Mouse (Mus musculus): ENCODE data around the gene Trp63. TPM values are rescaled to one million over a fixed set of nuclear protein-coding genes. Genes with fewer than 3 reads are reported as not detected.
"Not testable (repeated sequence)": the region's sequence is repeated elsewhere in the genome, so short reads cannot be mapped to it uniquely, and the experiment has no call there.

The Trp63 gene
- total RNA-seq (2021) (under 1 TPM; 0.14 to 0.21 TPM), polyA plus RNA-seq (2012; rRNA removed) (0.07 and 0.15 TPM in 2 replicates)
- long read RNA-seq: 0 reads

DNA sequence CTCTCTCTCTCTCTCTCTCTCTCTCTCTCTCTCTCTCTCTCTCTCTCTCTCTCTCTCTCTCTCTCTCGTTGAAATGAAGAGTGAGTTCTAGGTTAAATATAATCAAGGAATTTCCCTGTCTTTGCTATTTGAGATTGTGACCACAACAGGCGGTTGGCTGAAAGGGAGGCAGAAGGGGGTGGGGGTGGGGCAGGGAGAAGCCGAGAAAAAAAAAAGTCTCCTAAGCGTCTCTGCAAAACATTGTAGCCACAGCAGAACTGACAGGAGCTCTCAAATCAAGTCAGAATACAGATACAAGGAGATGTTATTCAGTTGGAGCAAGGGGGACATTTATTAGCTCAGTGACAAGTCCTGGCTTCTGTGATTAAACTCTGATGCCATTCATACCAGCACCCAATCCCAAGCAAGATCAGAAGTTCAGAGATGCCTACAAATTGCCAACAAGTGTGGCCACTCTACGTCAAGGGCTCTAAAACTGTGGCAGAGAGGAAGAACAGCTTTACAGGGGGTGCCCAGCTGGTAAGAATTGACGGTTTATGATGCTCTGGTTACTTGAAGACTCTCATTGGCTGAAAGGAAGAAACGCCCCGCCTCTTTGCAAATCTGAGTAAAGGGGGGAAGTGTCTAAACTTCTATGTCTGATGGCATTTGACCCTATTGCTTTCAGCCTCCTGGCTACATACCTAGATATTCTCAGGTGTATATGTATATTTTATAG lies at the start of gene Trp63:
Trp63 (plus strand) TSS at position 233 of the 718 bp plus-strand sequence.
- no peak for DNase-seq

DNA sequence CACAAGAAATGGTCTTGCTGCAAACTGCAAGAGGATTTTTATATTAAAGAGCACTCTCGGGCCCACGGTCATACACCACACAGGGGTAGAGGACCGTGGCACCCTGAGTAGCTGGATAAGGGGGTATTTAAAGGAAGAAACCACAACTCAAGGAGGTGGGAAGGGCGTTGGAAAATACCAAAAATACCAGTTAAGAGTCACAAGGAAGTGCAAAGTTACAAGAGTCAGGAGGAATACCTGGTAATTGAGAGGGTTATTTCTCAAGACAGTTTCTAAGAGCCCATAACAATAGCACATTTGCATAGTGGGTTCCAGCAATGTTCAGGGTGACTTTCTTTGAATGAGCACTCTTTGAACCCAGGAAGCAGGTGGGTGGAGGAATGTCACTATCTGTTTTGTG lies 38.8 kb upstream of the Trp63 start:
- DNase-seq: not testable (repeated sequence)

DNA sequence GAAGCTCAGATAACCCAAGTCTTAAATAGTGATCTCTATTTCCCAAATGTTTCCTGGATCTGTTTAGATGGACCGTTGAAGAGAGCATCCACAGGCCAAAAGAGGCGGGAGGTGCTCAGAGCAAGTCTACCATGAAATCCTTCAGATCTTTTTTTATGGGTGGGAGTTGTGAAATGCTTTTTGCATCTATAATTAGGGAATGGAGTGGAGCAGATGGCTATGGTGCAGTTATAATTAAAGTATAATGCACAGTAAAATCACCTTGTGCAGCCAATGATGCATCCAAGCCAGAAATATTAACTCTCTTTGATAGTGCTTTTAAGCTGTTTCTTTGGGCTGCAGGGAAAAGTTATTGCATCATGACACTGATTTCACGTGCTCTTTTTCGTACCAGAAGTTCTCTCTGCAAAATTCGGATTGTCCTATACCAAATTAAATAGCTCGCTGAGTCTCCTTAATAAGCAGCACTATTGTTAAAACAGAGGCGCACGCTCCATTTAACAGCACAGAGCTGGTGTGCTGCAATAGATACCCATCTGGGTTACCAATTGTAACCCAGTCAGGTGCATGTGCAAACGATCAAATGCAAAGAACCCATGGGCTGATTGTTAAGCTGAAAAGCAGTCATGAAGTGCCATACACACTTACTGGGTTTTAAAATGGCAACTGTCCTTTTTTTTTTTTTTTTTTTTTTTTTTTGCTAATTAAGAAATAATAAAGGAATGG lies 22.9 kb upstream of the Trp63 start:
- no peak for DNase-seq

DNA sequence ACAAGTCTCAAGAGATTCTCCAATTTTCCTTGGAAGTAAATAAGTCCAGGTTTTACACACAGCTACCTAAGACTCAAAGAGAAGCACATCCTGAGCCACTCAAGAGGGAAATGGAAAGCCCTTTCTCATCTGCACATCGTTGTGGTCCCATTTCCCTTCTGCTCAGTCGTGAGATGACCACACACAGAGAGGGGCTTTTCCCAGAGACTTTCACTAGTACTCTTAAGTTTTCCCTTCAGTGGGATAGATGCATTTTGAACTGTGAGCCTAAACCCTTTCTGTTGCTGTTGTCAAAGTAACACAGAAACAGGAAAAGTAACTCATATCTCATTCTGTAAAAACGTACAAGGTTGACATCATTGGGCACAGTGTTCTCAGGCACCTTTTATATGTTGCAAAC lies 20.4 kb upstream of the Trp63 start:
- DNase-seq: no peak

DNA sequence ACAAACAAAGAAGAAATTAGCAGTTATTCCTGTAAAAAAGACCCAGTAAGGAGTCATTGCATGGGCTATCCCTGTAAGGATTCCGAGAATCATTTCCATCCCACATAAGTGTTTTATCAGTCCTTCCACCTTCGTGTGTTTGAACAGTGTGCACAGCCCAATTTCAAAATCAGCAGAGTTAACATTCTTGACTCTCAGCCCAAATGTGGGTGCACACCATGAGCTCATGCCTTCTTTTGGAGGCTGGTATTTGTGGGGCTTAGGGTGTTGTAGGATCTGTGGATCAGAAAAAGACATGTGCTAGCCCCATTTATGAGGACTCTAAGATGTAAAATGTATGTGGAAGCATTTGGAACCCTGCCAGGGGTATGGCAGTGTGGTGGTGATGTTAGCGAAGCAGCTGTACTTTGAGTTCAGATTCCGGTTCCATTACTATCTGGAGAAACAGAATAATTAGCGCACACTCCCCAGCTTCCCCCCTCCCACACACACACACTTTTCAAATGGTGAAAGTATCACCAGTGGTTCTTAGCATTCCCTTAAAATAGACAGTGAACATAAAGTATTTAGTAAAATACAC lies 9.6 kb upstream of the Trp63 start:
- no peak for DNase-seq

DNA sequence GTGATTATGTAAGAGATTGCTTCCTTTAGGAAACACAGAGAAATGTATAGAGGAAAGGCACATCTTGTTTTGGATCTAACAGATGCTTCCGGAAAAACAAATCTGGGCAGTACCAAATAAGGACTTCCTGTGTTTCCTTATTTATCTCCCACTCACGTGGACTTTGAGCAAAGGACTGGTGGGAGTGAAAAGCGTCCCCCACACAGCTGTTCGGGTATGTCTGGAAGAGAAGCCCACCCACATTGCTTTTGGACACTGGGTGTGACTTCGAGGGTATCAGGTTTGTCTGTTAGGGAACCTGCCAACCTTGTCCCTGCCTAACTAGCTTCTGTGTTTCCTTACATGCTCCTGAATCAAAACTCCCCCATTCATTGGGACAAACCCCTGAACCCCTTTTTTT lies 3.2 kb upstream of the Trp63 start:
- DNase-seq: no peak

DNA sequence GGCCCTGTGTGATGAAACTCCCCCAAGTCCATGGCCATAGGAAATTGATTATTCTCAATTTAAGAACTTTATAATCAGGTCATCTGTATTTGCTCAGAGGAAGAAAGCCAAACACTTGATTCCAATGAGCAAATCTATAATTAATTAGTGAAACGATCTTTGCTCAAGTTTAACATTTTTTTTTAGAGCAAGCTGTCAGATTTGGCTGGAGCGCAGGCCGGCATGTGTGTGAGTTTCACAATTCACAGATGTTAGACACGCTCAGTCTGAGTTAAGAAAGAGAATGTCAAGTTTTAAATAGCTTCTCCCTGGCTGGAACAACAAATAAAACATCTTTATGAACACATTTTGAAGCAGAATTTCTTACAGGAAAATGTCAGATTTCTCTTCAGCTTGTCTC lies 1.0 kb upstream of the Trp63 start:
- DNase-seq: no peak

DNA sequence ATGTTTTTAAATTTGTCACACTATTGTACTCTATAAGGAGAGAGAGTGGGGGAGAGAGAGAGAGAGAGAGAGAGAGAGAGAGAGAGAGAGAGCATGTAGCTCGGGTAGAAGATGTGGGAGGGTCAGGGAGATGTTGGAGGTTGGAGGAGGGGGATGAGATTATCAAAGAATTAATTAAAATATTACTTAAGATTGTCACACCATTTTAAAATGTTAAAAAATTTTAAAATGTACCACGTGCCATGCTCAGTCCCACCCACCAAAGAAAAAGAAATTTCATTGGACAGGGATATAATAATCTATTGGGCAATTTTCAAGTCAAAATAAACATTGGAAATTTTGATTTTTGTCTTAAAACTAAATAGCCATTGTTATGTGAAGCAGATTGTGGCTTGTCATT lies 1.0 kb downstream of the Trp63 start:
- DNase-seq: no peak

DNA sequence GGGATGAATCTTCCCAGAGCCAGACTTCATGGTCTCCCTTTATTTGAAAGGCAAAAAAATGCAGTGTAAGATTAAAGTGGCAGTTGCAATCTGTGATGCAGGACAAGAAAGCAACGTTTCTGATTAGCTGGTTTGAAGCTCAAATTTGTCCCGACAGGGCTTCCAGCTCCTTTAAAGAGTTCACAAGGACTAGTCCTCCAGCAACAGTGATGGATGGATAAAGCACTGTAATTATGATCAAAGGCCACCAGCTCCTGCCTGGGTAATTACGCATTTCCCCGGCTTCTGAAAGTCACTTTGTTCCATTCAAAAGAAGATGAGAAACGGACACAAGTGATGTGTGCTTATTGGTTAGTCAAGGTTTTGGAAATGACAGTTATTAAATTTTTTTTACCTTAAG lies 7.0 kb downstream of the Trp63 start:
- no peak for DNase-seq

DNA sequence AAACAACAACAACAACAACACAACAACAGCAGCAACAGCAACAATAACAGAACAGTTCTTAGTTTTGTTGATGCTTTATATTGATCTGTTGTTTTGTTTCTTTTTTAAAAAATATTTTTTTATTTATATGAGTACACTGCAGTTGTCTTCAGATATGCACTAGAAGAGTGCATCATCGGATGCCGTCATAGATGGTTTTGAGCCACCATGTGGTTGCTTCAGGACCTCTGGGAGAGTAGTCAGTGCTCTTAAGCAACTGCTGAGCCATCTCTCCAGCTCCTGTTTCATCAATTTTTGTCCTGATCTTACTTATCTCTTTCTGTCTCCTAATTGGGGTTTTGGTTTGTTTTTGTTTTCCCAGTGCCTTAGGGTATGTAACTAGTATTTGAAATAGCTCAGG lies 17.7 kb downstream of the Trp63 start:
- no peak for DNase-seq

DNA sequence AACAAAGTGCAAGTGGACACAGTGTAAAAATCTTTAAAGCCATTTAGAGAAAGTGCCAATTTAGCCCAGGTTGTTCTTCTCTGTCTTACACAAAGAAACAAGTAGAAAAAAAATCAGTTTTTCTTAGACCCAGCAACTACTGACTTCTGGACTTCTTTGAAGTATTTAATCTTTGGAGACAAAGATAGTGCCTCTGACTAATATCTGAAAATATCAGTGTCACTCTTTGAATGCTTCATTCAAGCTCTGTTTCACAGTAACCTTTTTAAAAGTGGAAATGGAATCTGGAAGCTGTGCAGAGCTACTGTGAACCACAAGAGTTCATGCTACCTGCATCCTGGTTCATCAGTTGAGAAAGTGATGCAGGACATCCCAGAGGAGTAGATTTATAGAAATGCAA lies 22.7 kb downstream of the Trp63 start:
- no peak for DNase-seq

DNA sequence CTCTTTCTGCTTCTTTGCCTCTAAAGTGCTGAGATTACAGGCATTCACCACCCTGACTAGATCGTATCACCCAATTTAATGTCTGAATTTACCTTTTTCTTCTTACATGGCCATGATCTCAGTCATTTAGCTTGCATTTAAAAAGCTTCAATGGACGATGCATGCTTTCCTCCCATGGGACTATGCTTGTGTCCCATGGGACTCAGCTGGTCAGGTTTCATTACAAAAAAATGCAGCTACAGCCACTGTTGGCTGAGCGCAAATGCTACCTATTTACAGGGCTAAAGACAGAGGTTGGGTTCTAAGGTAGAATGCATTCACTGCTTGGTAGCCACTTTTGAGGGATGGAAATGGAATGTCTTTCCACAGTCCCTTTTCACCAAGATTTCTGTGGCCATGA lies 32.2 kb downstream of the Trp63 start:
- no peak for DNase-seq

DNA sequence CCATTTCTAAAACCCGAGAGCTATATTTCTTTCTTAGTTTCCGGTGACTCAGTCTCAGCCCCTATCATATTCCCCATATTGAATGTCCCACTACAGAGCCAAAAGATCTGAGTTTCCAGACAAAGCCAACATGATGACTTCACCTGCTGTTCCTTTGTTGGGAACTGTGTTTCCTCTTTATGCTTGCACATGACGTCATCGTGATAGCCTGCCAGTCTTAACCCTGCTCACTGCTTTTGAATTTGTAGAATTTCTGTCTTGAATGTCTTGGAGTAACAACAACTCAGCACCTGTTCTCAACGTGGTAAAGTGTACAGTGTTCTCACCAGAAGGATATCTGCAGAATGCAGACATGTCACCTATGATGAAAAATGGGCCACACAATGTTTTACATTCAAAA lies 39.6 kb downstream of the Trp63 start:
- DNase-seq: no peak

DNA sequence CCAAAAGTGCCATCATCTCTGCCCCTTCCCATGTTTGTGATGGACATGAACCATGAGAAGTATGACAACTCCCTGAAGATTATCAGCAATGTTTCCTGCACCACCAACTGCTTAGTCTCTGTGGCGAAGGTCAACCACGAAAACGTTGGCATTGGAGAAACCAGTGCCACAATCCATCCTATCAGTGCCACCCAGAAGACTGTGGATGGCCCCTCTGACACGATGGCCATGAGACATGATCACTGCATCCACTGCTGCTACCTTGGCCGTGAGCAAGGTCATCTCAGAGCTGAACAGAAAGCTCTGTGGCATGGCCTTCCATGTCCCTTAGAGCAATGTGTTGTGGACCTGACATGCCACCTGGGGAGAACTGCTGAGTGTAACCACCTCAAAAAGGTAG lies 43.4 kb downstream of the Trp63 start:
- DNase-seq: no peak

DNA sequence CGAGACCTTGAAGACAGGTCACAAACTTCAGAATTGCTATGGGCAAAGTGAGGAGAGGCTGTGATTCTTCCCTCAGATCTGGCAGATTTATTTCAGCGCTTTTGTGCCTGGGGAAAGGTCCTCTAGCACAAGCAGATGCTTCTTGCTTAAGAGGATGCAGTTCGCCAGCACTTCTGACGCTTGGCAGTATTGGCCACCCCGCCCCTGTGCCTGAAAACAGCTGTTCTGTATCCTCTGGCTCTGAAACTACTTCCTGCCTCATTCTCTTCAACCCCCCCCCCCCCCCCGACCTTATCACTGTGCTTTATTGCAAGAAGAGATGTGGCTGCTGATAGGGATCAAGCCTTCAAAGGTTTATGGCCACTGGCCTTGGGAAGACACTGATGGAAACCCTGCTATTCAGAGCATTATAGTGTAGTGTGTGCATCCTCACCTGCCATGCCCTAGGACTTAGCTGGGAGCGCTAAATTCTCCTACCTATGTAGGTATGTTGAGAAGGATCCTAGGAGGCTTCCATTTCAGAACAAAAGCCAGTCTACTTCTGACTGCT lies 44.5 kb downstream of the Trp63 start:
- DNase-seq: peak; percentile 3

DNA sequence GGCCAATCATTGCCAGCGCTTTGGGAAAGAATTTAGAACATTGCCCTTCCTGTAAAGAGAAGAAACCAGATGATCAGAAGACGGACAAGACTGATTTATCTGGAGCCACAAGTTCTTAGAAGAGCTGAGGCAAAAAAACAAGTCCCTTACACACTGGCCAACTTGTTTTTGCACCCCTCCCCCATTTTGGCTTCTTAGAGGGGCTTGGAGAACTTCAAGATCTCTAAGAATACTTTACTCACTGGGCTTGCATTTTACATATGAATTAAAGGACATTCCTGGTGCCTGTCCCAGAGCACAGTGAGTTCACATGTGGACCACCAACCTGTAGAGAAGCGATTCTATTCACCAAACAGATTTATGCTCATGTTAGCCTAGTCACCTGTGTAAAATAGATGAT lies 53.3 kb downstream of the Trp63 start:
- DNase-seq: no peak

DNA sequence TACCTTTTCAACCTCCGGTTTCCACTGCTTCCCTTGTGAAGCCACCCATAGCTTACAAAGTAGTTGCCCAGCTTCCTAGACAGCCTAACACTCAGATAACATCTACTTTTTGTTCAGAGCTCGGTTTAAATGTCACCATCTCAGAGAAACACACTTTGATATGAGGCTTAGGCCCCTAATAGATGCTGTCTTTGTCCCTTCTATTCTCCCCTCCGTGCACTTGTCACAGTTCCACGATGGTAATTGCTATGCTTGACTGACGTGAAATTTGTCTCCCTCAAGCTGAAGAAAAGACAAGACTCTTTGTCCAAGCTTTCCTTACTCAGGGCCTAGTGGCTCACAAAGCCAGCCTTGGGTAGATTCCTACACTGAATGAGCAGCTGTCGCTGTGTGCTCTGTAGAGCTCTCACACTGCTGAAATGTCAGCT lies 54.1 kb downstream of the Trp63 start:
- no peak for DNase-seq

DNA sequence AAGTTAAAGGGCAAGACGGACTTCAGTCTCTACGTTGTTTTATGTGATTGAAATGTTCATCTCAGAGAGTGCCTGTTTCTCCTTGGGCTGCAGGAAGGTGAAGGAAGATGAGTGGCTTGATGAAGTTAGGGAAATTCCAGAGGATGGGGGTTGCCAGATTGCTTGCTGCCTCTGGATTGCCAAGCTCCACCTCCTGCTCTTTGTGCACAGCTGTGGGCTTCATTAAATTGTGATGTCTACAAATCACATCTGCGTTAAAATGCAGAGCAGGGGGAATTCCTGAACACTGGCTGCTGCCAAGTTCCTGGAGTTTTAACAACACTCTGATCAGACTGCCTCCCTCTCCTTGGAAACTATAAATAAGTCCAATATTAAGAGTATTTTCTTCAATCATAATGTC lies 63.2 kb downstream of the Trp63 start:
- peak; percentile 7 for DNase-seq

DNA sequence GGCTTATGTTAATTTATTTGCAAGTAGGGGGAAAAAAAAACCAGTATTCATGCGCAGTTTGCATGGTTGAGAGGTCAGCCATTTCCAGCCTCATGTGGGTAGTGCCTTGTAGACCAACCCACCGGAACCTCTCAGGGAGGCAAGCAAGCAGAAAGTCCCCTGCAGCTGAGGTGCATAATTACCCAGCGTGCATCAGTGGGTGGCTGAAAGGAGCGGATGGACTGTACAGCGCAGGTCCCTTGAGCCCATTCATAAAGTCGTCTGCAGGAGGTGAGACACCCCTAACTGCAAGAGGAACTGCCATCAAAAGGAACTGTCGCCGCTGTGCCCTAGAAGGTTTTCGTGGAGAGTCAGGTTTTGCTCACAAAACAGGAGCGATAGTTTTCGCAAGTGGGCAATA lies 68.3 kb downstream of the Trp63 start:
- no peak for DNase-seq

DNA sequence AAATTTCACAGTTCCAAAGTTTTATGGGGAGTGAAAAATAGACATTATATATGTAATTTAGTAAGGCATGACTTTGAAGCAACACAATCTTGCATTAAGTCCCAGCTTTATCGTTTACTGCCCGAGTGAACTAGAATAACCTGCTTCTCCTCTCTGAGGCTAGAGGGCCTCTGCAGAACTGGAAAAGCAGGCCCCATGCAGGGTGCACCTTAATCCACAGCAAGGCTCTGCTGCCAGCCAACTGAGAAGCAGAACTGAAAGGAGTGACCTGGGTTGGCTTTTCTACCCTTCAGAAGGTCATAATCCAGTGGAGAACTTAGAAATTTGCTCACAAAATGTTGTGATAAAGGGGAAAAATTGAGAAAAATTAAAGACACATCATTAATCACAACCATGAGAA lies 74.5 kb downstream of the Trp63 start:
- no peak for DNase-seq

DNA sequence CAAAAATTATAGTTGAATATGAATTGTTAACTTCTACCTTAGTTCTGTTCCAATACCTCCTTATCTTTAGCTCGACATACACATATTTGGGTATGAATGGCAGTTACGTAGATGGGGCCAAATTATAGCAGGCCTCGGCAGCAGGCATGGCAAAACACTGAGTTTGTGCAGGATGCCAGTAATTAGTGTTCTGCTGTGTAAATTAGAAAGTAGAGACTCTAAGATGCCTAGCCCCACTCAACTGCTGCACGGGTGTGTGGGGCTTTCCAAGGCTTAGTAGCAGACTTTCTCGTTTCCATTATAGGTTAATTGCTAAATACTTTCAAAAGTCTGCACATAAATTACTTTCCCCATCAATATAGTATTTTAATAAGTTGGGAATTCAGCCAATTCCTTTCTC lies 82.0 kb downstream of the Trp63 start:
- no peak for DNase-seq

DNA sequence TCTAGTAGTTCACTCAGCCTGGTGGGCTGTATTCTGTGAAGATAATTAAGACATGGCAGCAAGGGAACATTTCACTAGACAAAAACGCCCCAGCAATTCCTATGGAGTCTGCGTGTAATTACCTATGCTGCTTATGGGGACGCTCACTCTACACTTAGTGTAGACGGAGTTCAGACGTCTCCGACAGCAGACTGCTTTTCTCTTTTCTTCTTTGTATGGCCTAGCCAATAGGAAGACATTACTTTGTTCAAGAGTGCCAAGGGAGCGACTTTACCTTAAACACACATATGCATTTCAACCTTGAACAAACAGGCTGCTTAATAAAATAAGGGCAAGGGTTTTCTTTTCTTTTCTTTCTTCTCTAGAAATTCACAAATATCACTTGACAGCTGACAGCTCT lies 91.0 kb downstream of the Trp63 start:
- no peak for DNase-seq

DNA sequence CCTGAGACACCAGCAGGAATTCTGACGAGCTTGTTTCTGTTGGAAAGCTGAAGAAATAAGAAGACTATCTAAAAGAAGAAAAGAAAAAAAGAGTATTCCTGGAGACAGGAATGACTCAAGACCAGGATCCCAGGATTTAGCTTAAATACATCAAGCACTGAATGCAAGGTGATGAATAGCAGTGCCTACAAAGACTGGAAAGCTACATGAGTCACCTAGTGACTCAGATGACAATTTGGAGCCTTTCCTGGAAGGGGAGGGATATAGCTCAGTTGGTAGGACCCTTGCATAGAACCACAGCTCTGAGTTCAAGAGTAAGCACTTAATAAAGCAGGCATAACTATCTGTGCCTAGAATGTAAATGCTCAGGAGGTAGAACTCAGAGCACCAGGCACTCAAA lies 93.9 kb downstream of the Trp63 start:
- no peak for DNase-seq

Data from adrenal gland, adult 2 months (tissue).